Mouse (Mus musculus) c-Kit-positive CD71-positive TER-119-negative erythroid progenitor cells, embryonic 14.5 days (primary cell): ENCODE measurements around the gene Gm13290.
"Not testable (repeated sequence)": the region's sequence is repeated elsewhere in the genome, so short reads cannot be mapped to it uniquely, and the experiment has no call there.

Experiments
- DNase-seq: peaks from one replicate; pipeline ENCODE4 v3.0.0-alpha.2; 2013; ENCODE audit warnings: low read depth

Gene Gm13290

DNA sequence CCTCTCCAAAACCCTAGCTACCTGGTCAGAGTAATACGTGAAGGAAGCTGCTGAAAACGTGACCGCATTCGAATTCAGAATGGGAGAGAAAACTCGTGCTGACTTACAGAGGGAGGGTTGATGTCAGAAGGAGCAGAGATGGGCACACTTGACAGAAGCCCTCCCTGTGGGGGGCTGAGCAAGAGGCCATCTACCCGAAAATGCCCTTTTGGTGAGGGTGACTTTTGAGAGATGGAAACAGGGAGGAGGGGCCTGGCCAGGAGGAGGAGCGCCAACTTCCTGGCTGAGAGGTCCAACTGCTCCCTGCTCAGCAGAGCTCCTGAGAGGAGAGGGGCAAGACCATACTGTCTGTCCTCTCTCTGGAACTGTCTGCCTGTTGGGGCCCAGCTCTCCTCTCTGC, 8.2 kb downstream of the Gm13290 start, which contains the start of gene Ifnz:
Ifnz (plus strand) TSS at position 301 of the 400 bp plus-strand sequence.
- not testable (repeated sequence) for DNase-seq

DNA sequence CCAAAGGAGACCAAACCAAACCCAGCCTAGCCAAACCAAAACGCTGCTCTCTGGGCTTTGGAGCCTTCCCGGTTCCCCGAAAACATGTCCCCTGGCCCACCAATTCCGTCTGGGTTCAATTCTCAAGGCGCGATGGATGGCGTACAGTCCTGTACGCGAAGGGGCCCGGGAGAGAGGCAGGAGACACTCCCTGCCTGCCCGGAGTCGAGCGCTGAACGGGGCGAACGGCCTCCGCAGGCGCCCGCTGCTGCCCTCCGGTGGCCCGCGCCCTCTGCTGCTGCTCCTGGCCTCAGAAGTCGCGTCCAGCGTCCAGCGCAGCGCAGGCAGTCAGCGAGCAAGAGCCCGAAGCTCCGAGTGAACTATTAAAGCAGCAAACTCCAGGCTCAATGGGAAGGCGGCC, 8.7 kb downstream of the Gm13290 start:
- DNase-seq: not testable (repeated sequence)

DNA sequence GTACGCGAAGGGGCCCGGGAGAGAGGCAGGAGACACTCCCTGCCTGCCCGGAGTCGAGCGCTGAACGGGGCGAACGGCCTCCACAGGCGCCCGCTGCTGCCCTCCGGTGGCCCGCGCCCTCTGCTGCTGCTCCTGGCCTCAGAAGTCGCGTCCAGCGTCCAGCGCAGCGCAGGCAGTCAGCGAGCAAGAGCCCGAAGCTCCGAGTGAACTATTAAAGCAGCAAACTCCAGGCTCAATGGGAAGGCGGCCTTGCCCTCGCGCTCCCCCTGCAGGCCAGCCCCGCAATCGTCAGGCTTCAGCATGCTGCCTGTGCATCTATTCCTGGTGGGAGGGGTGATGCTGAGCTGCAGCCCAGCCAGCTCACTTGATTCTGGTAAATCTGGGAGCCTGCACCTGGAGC, 11.8 kb downstream of the Gm13290 start, which contains the start of gene Gm13276:
Gm13276 (plus strand) TSS at position 301 of the 400 bp plus-strand sequence.
- not testable (repeated sequence) for DNase-seq

DNA sequence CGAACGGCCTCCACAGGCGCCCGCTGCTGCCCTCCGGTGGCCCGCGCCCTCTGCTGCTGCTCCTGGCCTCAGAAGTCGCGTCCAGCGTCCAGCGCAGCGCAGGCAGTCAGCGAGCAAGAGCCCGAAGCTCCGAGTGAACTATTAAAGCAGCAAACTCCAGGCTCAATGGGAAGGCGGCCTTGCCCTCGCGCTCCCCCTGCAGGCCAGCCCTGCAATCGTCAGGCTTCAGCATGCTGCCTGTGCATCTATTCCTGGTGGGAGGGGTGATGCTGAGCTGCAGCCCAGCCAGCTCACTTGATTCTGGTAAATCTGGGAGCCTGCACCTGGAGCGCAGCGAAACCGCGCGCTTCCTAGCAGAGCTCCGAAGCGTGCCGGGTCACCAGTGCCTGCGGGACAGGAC, 14.8 kb downstream of the Gm13290 start, which contains the start of gene Gm13277:
Gm13277 (plus strand) TSS at position 231 of the 400 bp plus-strand sequence.
- not testable (repeated sequence) for DNase-seq

DNA sequence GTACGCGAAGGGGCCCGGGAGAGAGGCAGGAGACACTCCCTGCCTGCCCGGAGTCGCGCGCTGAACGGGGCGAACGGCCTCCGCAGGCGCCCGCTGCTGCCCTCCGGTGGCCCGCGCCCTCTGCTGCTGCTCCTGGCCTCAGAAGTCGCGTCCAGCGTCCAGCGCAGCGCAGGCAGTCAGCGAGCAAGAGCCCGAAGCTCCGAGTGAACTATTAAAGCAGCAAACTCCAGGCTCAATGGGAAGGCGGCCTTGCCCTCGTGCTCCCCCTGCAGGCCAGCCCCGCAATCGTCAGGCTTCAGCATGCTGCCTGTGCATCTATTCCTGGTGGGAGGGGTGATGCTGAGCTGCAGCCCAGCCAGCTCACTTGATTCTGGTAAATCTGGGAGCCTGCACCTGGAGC, 17.6 kb downstream of the Gm13290 start, which contains the start of gene Gm13278:
Gm13278 (plus strand) TSS at position 301 of the 400 bp plus-strand sequence.
- DNase-seq: not testable (repeated sequence)

DNA sequence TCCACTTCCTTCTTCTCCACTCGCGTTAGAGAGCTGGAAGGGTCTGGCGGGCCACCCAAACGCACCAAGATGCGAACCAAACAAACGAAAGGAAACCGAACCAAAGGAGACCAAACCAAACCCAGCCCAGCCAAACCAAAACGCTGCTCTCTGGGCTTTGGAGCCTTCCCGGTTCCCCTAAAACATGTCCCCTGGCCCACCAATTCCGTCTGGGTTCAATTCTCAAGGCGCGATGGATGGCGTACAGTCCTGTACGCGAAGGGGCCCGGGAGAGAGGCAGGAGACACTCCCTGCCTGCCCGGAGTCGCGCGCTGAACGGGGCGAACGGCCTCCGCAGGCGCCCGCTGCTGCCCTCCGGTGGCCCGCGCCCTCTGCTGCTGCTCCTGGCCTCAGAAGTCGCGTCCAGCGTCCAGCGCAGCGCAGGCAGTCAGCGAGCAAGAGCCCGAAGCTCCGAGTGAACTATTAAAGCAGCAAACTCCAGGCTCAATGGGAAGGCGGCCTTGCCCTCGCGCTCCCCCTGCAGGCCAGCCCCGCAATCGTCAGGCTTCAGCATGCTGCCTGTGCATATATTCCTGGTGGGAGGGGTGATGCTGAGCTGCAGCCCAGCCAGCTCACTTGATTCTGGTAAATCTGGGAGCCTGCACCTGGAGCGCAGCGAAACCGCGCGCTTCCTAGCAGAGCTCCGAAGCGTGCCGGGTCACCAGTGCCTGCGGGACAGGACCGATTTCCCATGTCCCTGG, 20.5 kb downstream of the Gm13290 start, which contains the start of gene Gm13275:
Gm13275 (plus strand) TSS at position 552 of the 740 bp plus-strand sequence.
- not testable (repeated sequence) for DNase-seq

DNA sequence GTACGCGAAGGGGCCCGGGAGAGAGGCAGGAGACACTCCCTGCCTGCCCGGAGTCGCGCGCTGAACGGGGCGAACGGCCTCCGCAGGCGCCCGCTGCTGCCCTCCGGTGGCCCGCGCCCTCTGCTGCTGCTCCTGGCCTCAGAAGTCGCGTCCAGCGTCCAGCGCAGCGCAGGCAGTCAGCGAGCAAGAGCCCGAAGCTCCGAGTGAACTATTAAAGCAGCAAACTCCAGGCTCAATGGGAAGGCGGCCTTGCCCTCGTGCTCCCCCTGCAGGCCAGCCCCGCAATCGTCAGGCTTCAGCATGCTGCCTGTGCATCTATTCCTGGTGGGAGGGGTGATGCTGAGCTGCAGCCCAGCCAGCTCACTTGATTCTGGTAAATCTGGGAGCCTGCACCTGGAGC, 23.5 kb downstream of the Gm13290 start, which contains the start of gene Gm13279:
Gm13279 (plus strand) TSS at position 301 of the 400 bp plus-strand sequence.
- not testable (repeated sequence) for DNase-seq

DNA sequence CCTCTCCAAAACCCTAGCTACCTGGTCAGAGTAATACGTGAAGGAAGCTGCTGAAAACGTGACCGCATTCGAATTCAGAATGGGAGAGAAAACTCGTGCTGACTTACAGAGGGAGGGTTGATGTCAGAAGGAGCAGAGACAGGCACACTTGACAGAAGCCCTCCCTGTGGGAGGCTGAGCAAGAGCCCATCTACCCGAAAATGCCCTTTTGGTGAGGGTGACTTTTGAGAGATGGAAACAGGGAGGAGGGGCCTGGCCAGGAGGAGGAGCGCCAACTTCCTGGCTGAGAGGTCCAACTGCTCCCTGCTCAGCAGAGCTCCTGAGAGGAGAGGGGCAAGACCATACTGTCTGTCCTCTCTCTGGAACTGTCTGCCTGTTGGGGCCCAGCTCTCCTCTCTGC, 25.7 kb downstream of the Gm13290 start, which contains the start of gene Gm13285:
Gm13285 (plus strand) TSS at position 301 of the 400 bp plus-strand sequence.
- DNase-seq: not testable (repeated sequence)

DNA sequence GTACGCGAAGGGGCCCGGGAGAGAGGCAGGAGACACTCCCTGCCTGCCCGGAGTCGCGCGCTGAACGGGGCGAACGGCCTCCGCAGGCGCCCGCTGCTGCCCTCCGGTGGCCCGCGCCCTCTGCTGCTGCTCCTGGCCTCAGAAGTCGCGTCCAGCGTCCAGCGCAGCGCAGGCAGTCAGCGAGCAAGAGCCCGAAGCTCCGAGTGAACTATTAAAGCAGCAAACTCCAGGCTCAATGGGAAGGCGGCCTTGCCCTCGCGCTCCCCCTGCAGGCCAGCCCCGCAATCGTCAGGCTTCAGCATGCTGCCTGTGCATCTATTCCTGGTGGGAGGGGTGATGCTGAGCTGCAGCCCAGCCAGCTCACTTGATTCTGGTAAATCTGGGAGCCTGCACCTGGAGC, 29.3 kb downstream of the Gm13290 start, which contains the start of gene Gm13287:
Gm13287 (plus strand) TSS at position 301 of the 400 bp plus-strand sequence.
- DNase-seq: not testable (repeated sequence)

DNA sequence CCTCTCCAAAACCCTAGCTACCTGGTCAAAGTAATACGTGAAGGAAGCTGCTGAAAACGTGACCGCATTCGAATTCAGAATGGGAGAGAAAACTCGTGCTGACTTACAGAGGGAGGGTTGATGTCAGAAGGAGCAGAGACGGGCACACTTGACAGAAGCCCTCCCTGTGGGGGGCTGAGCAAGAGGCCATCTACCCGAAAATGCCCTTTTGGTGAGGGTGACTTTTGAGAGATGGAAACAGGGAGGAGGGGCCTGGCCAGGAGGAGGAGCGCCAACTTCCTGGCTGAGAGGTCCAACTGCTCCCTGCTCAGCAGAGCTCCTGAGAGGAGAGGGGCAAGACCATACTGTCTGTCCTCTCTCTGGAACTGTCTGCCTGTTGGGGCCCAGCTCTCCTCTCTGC, 31.6 kb downstream of the Gm13290 start, which contains the start of gene Gm13288:
Gm13288 (plus strand) TSS at position 301 of the 400 bp plus-strand sequence.
- not testable (repeated sequence) for DNase-seq

DNA sequence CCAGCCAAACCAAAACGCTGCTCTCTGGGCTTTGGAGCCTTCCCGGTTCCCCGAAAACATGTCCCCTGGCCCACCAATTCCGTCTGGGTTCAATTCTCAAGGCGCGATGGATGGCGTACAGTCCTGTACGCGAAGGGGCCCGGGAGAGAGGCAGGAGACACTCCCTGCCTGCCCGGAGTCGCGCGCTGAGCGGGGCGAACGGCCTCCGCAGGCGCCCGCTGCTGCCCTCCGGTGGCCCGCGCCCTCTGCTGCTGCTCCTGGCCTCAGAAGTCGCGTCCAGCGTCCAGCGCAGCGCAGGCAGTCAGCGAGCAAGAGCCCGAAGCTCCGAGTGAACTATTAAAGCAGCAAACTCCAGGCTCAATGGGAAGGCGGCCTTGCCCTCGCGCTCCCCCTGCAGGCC, 32.1 kb downstream of the Gm13290 start:
- not testable (repeated sequence) for DNase-seq

DNA sequence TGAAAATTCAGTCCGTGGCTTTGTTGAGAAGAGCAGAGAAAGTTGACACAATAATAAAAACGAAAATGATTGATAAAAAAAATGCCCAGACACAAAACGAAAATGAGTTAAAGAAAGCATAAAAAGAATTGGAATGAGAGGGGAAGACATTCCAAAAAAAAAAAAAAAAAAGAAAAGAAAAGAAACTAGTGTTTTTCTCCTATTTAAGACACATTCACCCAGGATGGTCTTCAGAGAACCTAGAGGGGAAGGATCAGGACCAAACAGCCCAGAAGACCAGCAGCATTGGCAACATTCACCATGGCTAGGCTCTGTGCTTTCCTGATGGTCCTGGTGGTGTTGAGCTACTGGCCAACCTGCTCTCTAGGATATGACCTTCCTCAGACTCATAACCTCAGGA, 42.3 kb downstream of the Gm13290 start, which contains the start of gene Ifna7:
Ifna7 (plus strand) TSS at position 301 of the 400 bp plus-strand sequence.
- no peak for DNase-seq

DNA sequence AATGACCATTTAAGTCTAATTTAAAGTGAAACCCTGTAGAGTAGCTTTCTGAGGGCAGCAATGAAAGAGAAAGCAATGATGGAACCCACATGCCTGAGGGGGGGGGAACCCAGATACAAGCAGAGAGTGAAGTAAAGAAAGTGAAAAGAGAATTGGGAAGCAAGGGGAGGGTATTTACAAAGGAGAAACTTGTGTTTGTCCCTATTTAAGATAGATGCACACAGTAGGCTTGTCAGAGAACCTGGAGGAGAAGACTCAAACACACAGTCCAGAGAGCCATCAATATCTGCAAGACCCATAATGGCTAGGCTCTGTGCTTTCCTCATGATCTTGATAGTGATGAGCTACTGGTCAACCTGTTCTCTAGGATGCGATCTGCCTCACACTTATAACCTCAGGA, 46.0 kb downstream of the Gm13290 start, which contains the start of gene Ifna11:
Ifna11 (plus strand) TSS at position 301 of the 400 bp plus-strand sequence.
- no peak for DNase-seq

DNA sequence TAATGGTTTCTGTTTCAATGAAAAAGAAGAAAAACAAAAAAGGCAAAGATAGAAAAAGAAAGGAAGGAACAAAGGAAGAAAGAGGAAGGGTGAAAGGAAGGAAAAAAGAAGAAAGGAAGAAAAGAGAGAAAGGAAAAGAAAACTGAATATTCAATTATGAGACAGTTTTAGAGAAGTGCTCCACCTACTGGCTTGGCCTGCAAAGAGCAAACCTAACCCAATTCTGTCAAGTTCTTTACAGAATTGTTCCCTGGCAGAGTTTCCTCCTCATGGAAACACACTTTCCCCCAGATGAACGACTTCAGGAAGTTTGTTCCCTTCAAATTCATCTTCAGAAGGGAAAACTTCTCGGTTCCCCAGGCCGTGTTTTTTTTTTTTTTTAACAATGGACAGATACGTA, 49.4 kb downstream of the Gm13290 start:
- DNase-seq: no peak
